9 mouse cellular contexts compared by ENCODE assay signal in the genomic region with DNA sequence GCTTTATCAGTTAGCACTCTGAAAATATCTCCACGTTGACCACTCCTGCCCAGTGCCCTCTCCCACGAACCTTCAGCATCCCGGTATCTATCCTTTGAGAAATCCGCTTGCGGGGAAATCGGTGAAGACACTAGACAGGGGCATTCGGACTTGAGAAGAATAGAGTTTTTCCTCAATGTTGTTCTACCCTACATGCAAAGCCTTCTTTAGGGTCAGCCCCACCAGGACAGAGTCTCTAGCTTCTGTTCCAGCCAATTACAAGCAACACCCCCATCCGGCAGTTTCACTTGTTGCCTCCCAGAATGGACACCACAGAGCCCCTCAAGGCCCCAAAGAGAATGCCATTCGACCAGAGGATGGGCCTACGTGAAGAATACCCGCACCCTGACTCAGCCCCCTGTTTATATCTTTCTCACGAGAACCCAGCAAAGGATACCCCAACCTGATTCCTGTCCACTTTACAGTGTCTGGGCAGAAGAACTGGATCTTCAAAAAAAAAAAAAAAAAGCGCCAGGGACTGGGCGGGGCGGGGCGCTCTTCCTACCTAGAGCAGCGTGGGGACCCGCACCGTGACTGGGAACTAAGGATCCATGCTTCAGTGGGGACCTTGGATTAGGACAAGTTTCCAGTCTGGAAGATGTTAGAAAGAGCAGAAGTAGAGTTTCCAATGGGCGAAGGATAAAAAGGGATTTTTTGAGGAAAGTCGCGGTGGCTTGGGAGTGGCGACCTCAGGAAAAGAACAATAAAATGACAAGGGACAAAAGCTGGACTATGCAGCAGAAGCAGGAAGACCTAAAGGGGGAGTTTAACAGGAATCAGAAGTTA. TPM values are rescaled to one million over a fixed set of nuclear protein-coding genes. Genes with fewer than 3 reads are reported as not detected.
DNase-seq lines count a peak whose midpoint lies in the region; ATAC-seq and TF ChIP-seq lines count a peak whose summit lies in the region.
"Had no signal": no experiment of that assay in that cellular context is flagged by ENCODE, and none has a peak within 500 bp of the region (broad histone marks: within the 10 kb centered on the region; RNA-seq: fewer than 3 reads in every experiment).

A gene (minus strand): TSS at position 51 of the 825 bp plus-strand sequence.

- peak within 1 kb of the TSS; percentile 55; the same call in 1 of the 2 replicates for H3K27ac ChIP-seq in kidney, adult 2 months (ENCODE audit: insufficient read depth, low read depth, low read length)
- H3K27ac ChIP-seq in heart, embryonic 15.5 days, result peak within 1 kb of the TSS; percentile 84
- peak within 1 kb of the TSS; percentile 97 for H3K27ac ChIP-seq in neural tube, embryonic 15.5 days (replicated peaks)

- H3K4me3 ChIP-seq in kidney, adult 2 months (ENCODE audit: insufficient read depth, low read depth, low read length), result peak within 1 kb of the TSS; percentile 56
- H3K4me3 ChIP-seq in heart, embryonic 15.5 days, result peak within 1 kb of the TSS; percentile 69
- peak within 1 kb of the TSS; percentile 87 for H3K4me3 ChIP-seq in neural tube, embryonic 15.5 days (replicated peaks)

- intact Hi-C loops in left cerebral cortex, postnatal 36 days (cut with DNase I), result loop anchor here (2.0 to 10.0 kb wide), 6 partner anchors 101 to 1841 kb away; no protein-coding TSS in a partner anchor

- H3K9ac ChIP-seq in heart, embryonic 15.5 days, result peak within 1 kb of the TSS; percentile 63
- peak within 1 kb of the TSS; percentile 97 for H3K9ac ChIP-seq in neural tube, embryonic 15.5 days (replicated peaks)

- 3% methylated on average over 23 of the region's 23 CpGs for WGBS in kidney, adult 2 months
- WGBS in heart, embryonic 15.5 days, result 3% methylated on average over 23 of the region's 23 CpGs
- WGBS in neural tube, embryonic 15.5 days, result 2% methylated on average over 23 of the region's 23 CpGs

- H3K27me3 ChIP-seq in kidney, adult 2 months (replicated peaks; ENCODE audit: control insufficient read depth, insufficient read depth, low read length), result peaks cover 7% of the 10 kb centered on the region
- H3K27me3 ChIP-seq in heart, embryonic 15.5 days, result peaks cover 46% of the 10 kb centered on the region
- no peaks in the 10 kb centered on the region for H3K27me3 ChIP-seq in neural tube, embryonic 15.5 days (replicated peaks)

- no peak for DNase-seq in kidney, adult 2 months
- DNase-seq in kidney, adult 18-20 months, result no peak
- DNase-seq in adrenal gland, postnatal 36 days, result no peak
- DNase-seq in left cerebral cortex, postnatal 36 days (ENCODE audit: low spot score in 2 of 2), result peak in 1 of 2 experiments; percentile 21
- DNase-seq in T-cell, adult 2 months (ENCODE audit: low spot score), result no peak
- DNase-seq in urinary bladder, postnatal 36 days (ENCODE audit: low spot score in 2 of 2), result no peak

- no peaks in the 10 kb centered on the region for H3K9me3 ChIP-seq in heart, embryonic 15.5 days (replicated peaks)
- no peaks in the 10 kb centered on the region for H3K9me3 ChIP-seq in neural tube, embryonic 15.5 days (replicated peaks)

- no peaks in the 10 kb centered on the region for H3K36me3 ChIP-seq in kidney, adult 2 months (ENCODE audit: control insufficient read depth, insufficient read depth, low read length)
- H3K36me3 ChIP-seq in heart, embryonic 15.5 days, result no peaks in the 10 kb centered on the region
- no peaks in the 10 kb centered on the region for H3K36me3 ChIP-seq in neural tube, embryonic 15.5 days

- peak within 1 kb of the TSS; percentile 97 for H3K4me2 ChIP-seq in heart, embryonic 15.5 days
- H3K4me2 ChIP-seq in neural tube, embryonic 15.5 days, result peak within 1 kb of the TSS; percentile 66

- TF ChIP-seq CTCF in kidney, adult 2 months (conservative IDR thresholded peaks at IDR 0.05; ENCODE audit: insufficient read depth, insufficient read length, low read depth, low read length), result no peak

- H3K4me1 ChIP-seq in kidney, adult 2 months (ENCODE audit: control insufficient read depth, insufficient read depth, low read length), result no peaks in the 10 kb centered on the region
- peaks cover 25% of the 10 kb centered on the region for H3K4me1 ChIP-seq in heart, embryonic 15.5 days (replicated peaks)
- peaks cover 24% of the 10 kb centered on the region for H3K4me1 ChIP-seq in neural tube, embryonic 15.5 days

- TF ChIP-seq POLR2A in kidney, adult 2 months (IDR thresholded peaks at IDR 0.05; ENCODE audit: low read depth, low read length), result no peak

- no peak for ATAC-seq in heart, embryonic 15.5 days (replicated peaks; ENCODE audit: insufficient number of reproducible peaks, insufficient read depth, low FRiP score, low read depth)
- ATAC-seq in neural tube, embryonic 15.5 days (ENCODE audit: low FRiP score), result peak; percentile 2

RNA-seq across cellular contexts. Expression of the gene that starts here (rescaled TPM):
- 12.5 and 12.6 TPM in 2 replicates for polyA plus RNA-seq in kidney, adult 2 months (2012; rRNA removed)
- total RNA-seq in adrenal gland, postnatal 36 days (2021), result 10 to 100 TPM; 14.6 to 20.0 TPM
- polyA plus RNA-seq in heart, embryonic 15.5 days (2015; fragmentation: Nextera tagmentation; extraction: Ambion mirVana), result 42.2 and 63.9 TPM in 2 replicates
- 10 to 100 TPM; 50.4 to 68.3 TPM for total RNA-seq in left cerebral cortex, postnatal 36 days (2021)
- 51.6 and 61.2 TPM in 2 replicates for polyA plus RNA-seq in neural tube, embryonic 15.5 days (2015; fragmentation: Nextera tagmentation; extraction: Ambion mirVana)
- total RNA-seq: MEL had no signal
